Mouse (Mus musculus): ENCODE results near the gene Tmub2.

GRCm38 (mm10) chr11:102284501-102285094, at the start of gene Tmub2:
- peak; percentile 17 for TF ChIP-seq CTCF (IDR thresholded peaks at IDR 0.05; ENCODE audit: low read depth)
- TF ChIP-seq EP300 (optimal IDR thresholded peaks at IDR 0.05), result no peak

Data from stomach, postnatal 0 days (tissue).